Mouse (Mus musculus): ENCODE data around the gene Ddx50. TPM values are rescaled to one million over a fixed set of nuclear protein-coding genes. Genes with fewer than 3 reads are reported as not detected.
"Not testable (repeated sequence)": the region's sequence is repeated elsewhere in the genome, so short reads cannot be mapped to it uniquely, and the experiment has no call there.

The Ddx50 gene
- polyA plus RNA-seq, 1 experiment = 19.5 TPM

DNA sequence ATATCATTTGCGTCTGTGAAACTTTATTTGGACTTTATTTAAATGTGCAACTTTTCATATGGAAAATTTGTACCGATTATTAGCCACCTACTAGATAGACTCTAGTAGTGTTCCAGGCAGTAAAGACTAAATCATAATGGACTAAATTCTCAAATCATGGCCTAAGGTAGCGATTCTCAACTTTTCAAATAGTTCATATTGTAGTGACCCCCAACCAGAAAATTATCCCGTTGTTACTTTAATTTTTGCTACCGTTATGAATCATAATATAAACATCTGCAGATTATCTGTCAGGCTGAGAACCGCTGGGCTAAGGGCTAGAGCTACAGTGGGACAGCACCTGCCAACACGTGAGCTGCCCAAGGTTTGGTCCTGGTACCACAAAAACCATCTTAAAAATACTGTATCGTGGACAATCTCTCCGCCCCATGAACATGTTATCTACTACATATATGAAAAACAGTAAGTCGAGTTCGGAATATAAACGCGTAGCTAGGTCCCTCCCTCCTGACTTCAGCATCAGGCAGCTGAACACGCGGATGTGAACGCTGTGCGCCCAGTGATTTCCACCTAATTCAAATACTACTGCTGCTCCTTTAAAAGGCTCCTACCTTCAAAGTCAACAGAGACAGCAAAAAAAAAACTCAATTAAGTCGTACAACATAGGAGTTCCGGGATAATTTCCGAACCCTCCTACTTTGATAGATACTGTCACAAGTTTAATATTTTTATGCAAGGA lies 49.8 kb downstream of the Ddx50 start:
- DNase-seq (ENCODE audit: low read depth) = no peak

DNA sequence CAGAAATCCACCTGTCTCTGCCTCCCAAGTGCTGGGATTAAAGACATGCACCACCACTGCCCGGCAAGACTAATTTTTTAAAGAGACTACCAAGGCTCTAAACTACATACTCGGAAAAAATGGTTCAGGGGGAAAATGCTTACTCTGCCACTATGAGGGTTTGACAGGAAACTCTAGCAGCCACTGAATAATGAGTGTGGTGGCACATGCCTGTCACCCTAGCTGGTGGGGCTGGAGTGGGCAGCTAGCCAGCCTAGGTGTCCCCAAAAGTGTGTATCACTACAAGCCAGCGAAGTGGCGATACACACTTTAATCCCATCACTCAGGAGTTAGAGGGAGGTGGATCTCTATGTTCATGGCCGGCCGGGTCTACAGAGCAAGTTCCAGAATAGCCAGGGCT lies 51.0 kb downstream of the Ddx50 start:
- DNase-seq (ENCODE audit: low read depth) = no peak

GRCm38 (mm10) chr10:62599311-62599710 lies 51.7 kb downstream of the Ddx50 start:
- DNase-seq (ENCODE audit: low read depth) = not testable (repeated sequence)

GRCm38 (mm10) chr10:62592496-62592895 lies 58.5 kb downstream of the Ddx50 start:
- DNase-seq (ENCODE audit: low read depth) = no peak

DNA sequence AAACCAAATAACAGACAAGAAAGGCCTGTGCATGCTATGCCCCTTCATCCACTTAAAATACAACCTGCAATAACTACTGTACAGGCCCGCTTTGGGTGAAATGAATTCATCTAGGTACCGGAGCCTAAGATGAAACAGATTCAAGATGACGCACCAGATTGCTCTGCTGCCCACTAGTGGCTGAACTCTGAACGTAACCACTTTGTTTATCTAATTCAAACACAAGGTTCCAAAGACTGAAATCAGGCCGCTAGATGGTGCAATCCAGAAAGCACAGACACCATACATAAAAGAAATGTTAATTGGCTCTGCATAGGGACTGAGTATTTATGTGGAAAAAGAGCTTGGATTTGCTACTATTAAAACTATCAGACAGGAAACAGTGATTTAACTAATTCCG lies 60.8 kb downstream of the Ddx50 start:
- peak; percentile 62 for DNase-seq (ENCODE audit: low read depth)

DNA sequence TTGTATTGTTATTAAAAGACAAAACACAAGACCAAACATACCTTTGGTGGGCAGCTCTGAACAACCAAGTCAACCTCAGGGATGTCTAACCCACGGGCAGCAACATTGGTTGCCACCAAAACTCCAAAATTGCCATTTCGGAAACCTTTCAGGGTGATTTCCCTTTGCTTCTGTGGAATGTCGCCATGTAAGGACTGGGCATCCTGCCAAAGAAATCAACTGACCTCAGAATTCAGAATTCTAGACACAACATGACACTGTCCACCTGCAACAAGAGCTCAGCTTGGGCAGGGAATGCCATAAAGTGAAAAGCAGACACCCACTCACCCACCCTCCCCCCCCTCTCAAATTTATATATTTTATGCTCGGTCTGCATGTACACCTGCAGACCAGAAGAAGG lies 62.4 kb downstream of the Ddx50 start:
- no peak for DNase-seq (ENCODE audit: low read depth)

GRCm38 (mm10) chr10:62583245-62583644 lies 67.8 kb downstream of the Ddx50 start:
- no peak for DNase-seq (ENCODE audit: low read depth)

- DNase-seq (ENCODE audit: low read depth) = no peak
These were observed 68.3 kb downstream of the Ddx50 start for GRCm38 (mm10) chr10:62582701-62583100.

GRCm38 (mm10) chr10:62582263-62582662 lies 68.8 kb downstream of the Ddx50 start:
- no peak for DNase-seq (ENCODE audit: low read depth)

GRCm38 (mm10) chr10:62579129-62579528 lies 71.9 kb downstream of the Ddx50 start:
- not testable (repeated sequence) for DNase-seq (ENCODE audit: low read depth)

DNA sequence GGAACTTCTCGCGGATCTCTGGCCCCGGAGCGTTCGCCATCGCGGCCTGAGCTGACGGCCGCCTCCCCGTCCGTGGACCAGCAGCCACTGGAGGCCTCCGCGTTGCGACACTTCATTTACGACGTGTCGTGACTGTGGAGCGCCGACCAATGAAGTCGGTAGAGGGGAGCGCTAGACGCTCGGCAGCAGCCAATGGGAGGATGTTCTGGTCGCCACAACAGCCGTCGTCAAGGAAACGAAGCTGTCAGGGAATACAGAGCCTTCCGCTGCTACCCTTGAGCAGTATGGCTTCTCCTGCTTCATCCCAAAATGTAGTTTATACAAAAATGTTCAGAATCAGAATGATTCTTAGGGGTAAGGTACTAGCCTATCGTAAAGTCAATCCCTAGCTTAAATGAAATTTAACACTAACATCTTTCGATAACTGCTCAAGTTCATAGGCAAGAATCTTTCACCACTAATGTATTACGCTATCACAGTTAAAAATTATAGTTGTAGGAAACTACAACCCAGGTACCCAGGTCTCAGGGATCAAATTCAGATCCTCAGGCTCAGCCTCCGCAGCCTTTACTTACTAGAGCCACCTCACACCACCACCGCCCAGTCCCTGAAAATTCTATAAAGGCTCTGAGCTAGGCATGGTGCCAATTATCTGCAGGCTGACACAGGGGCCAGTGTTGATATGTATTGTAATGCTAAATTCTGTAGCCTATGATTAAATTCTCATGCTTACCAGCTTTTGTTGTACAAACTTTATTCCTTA lies 72.5 kb downstream of the Ddx50 start, which contains the start of gene Kif1bp:
Kif1bp (minus strand) TSS at position 120 of the 763 bp plus-strand sequence.
- peak; percentile 75 for DNase-seq (ENCODE audit: low read depth)

GRCm38 (mm10) chr10:62577673-62578337 lies 73.2 kb downstream of the Ddx50 start:
- no peak for DNase-seq (ENCODE audit: low read depth)

- no peak for DNase-seq (ENCODE audit: low read depth)
These were observed 76.0 kb downstream of the Ddx50 start for GRCm38 (mm10) chr10:62575001-62575400.

DNA sequence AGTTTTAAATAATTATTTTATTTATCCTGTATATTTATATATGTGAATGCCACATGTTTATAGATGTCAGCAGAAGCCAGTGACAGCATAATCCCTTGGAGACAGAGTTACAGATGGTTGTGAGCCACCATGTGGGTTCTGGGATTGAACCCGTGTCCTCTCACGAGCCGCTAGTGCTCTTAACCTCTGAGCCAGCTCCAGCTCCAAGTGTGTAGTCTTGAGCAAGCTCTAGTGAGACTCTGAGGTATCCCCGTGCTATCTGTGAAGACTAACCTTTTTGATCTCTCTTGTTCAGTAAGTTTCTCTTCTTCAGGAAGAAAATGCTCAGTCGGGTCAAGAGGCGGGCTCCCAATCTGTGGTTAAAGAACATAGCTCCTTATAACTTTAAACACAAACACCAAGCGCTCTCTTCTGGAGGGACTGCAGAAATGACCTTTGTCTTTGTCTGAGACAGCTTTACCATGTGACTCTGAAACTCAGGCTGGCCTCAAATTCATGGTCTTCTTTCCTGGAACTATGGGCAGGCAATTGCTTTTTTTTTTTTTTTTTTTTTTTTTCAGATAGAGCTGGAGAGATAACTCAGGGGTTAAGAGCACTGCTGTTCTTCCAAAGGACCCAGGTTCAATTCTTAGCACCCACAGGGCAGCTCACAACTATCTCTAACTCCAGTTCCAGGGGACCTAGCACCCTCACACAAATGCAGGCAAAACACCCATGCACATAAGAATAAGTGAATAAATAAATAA lies 80.7 kb downstream of the Ddx50 start:
- no peak for DNase-seq (ENCODE audit: low read depth)

DNA sequence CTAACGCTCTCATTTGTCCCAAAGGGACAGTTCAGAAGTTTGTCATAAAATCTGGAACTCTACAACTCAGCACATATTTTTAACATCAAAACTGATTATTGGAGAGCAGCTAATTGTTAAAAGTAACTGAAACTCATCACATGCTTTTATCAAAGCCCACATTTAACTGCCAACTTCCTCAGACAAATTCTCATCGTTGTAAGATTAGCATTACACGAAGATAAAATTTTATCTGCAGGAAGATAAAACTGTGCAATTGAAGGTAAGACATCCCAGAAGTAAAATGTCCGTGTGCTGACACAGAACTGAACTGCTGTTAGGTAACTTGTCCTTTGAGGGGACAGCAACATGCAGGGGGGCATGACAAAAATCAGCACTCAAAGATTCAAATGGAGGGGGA lies 82.2 kb downstream of the Ddx50 start:
- no peak for DNase-seq (ENCODE audit: low read depth)

Other genes with a start within 250 kb of the Ddx50 start
- 0.12 and 0.16 TPM in 2 replicates for gene Hkdc1, start 228.7 kb downstream of the Ddx50 start, polyA plus RNA-seq (2012; rRNA removed)
- 0.36 and 0.44 TPM in 2 replicates for gene 4930507D05Rik, start 201.7 kb downstream of the Ddx50 start, polyA plus RNA-seq (2012; rRNA removed)
- 16.6 and 17.1 TPM in 2 replicates for gene Supv3l1, start 201.5 kb downstream of the Ddx50 start, polyA plus RNA-seq (2012; rRNA removed)
- 15.8 and 16.5 TPM in 2 replicates for gene Vps26a, start 164.4 kb downstream of the Ddx50 start, polyA plus RNA-seq (2012; rRNA removed)
- 54.0 and 55.6 TPM in 2 replicates for gene Srgn, start 123.8 kb downstream of the Ddx50 start, polyA plus RNA-seq (2012; rRNA removed)
- gene Kif1bp, start 72.8 kb downstream of the Ddx50 start, polyA plus RNA-seq (2012; rRNA removed) = 26.0 and 34.4 TPM in 2 replicates
- 13.8 and 15.6 TPM in 2 replicates for gene Ddx21, start 48.9 kb downstream of the Ddx50 start, polyA plus RNA-seq (2012; rRNA removed)
- 1.3 and 1.4 TPM in 2 replicates for gene Stox1, start 74.9 kb upstream of the Ddx50 start, polyA plus RNA-seq (2012; rRNA removed)
- 62.2 and 72.1 TPM in 2 replicates for gene Ccar1, start 141.1 kb upstream of the Ddx50 start, polyA plus RNA-seq (2012; rRNA removed)

Data from gonadal fat pad, adult 2 months (tissue).